Mouse (Mus musculus): ENCODE results near the gene Tbx5.

DNA sequence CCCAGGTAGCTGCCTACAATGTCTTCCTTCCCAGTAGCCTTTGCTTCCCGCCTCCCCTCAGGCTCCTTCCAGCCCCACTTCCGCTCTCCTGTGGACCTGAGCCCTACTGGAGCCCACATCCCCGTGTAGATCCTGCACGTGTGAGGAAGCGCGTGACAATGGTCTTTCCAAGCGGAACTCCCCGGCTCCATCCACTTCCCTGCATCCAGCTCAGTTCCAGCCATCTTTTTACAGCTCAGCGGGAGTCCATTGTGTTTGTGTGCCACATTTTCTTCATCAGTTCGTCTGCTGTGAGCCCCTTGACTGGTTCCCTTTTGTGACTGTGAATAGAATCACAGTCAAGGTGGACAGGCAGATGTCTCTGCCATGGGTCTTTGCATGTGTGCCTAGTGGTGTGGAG lies 88.5 kb downstream of the Tbx5 start:
- TF ChIP-seq POLR2A (IDR thresholded peaks at IDR 0.05; ENCODE audit: low read depth, low read length): no peak
- no peak for TF ChIP-seq CTCF (conservative IDR thresholded peaks at IDR 0.05; ENCODE audit: insufficient read depth, insufficient read length, low read depth, low read length)

All from kidney, adult 2 months (tissue).